In the genomic region with DNA sequence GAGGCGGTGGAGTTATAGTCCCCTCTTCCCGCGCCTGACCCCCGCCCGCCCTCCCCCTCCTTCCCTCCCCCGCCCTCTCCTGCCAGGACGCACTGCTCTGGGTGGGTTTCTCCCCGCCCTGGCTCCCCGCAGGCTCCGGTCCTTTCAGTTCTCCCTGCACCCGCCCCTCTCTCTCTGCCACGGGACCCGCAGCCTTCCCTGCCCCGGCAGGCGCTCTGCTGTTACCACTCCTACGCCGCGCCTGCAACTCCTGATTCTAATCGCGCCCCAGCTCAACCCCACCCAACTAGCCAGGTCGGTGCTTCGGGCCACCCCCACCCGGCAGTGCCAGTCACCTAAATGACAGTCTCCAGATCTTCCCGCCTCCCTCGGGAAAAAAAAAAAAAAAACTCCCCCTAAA, we compare ENCODE assay signal across 9 mouse cellular contexts. TPM values are rescaled to one million over a fixed set of nuclear protein-coding genes. Genes with fewer than 3 reads are reported as not detected.
DNase-seq lines count a peak whose midpoint lies in the region; ATAC-seq lines count a peak whose summit lies in the region.
"Had no signal": no experiment of that assay in that cellular context is flagged by ENCODE, and none has a peak within 500 bp of the region (broad histone marks: within the 10 kb centered on the region; RNA-seq: fewer than 3 reads in every experiment).

No protein-coding gene starts in this region.

- no peak; the same call in 1 of the 2 replicates for ATAC-seq in liver, embryonic 11.5 days (replicated peaks; ENCODE audit: low FRiP score)
- peak; percentile 35; the same call in 1 of the 2 replicates for ATAC-seq in forebrain, embryonic 11.5 days (replicated peaks; ENCODE audit: low FRiP score)
- 0 out of 2 replicates have a peak, but pooled peaks have one; percentile 42 for ATAC-seq in limb, embryonic 11.5 days (ENCODE audit: insufficient number of reproducible peaks, low FRiP score, low TSS enrichment, low read depth)
- ATAC-seq in stomach, embryonic 14.5 days (ENCODE audit: insufficient number of reproducible peaks, insufficient read depth, low FRiP score, low read depth): peak; percentile 42; the same call in 1 of the 2 replicates

- H3K4me2 ChIP-seq in liver, embryonic 11.5 days: peak overlapping the region; percentile 59
- H3K4me2 ChIP-seq in forebrain, embryonic 11.5 days (ENCODE audit: low read depth, low read length, severe bottlenecking): peak overlapping the region; percentile 60
- H3K4me2 ChIP-seq in limb, embryonic 11.5 days (ENCODE audit: low read depth, severe bottlenecking): peak overlapping the region; percentile 64
- peak overlapping the region; percentile 51 for H3K4me2 ChIP-seq in stomach, embryonic 14.5 days (replicated peaks; ENCODE audit: low read depth, low read length)

- H3K36me3 ChIP-seq in liver, embryonic 11.5 days (ENCODE audit: control insufficient read depth, insufficient read depth, low read length): no peaks in the 10 kb centered on the region
- H3K36me3 ChIP-seq in forebrain, embryonic 11.5 days (ENCODE audit: control insufficient read depth, insufficient read depth, low read length): no peaks in the 10 kb centered on the region
- no peaks in the 10 kb centered on the region for H3K36me3 ChIP-seq in limb, embryonic 11.5 days (ENCODE audit: control insufficient read depth, insufficient read depth, low read length)
- no peaks in the 10 kb centered on the region for H3K36me3 ChIP-seq in stomach, embryonic 14.5 days (ENCODE audit: control insufficient read depth, insufficient read depth, low read length)

- peak overlapping the region; percentile 39; the same call in 1 of the 2 replicates for H3K4me3 ChIP-seq in liver, embryonic 11.5 days (ENCODE audit: low read depth, low read length)
- H3K4me3 ChIP-seq in forebrain, embryonic 11.5 days (ENCODE audit: low read depth, low read length): peak overlapping the region; percentile 35
- H3K4me3 ChIP-seq in limb, embryonic 11.5 days (ENCODE audit: low read depth, low read length): peak overlapping the region; percentile 26
- peak overlapping the region; percentile 29 for H3K4me3 ChIP-seq in stomach, embryonic 14.5 days (ENCODE audit: low read depth, low read length)

- peaks cover 87% of the 10 kb centered on the region for H3K27me3 ChIP-seq in liver, embryonic 11.5 days (replicated peaks; ENCODE audit: control insufficient read depth, insufficient read depth, low read length)
- peaks cover 84% of the 10 kb centered on the region for H3K27me3 ChIP-seq in forebrain, embryonic 11.5 days (ENCODE audit: control insufficient read depth, insufficient read depth, low read length)
- H3K27me3 ChIP-seq in limb, embryonic 11.5 days (ENCODE audit: control insufficient read depth, insufficient read depth, low read length): peaks cover 80% of the 10 kb centered on the region
- peaks cover 72% of the 10 kb centered on the region for H3K27me3 ChIP-seq in stomach, embryonic 14.5 days (ENCODE audit: control insufficient read depth, insufficient read depth, low read length)

- no peak for DNase-seq in liver, embryonic 11.5 days (ENCODE audit: low spot score)
- no peak for DNase-seq in liver
- DNase-seq in forebrain, embryonic 11.5 days (ENCODE audit: low spot score): no peak
- DNase-seq in limb, embryonic 11.5 days (ENCODE audit: low spot score): no peak
- no peak for DNase-seq in left cerebral cortex, adult 9 months (ENCODE audit: low spot score in 2 of 2)
- DNase-seq in layer of hippocampus, adult 9-11 months: no peak
- DNase-seq: cerebellum, adult 9-10 months; lung, postnatal 36 days had no signal

- no peaks in the 10 kb centered on the region; the same call in 1 of the 2 replicates for H3K4me1 ChIP-seq in liver, embryonic 11.5 days (replicated peaks; ENCODE audit: control insufficient read depth, insufficient read depth, low read length)
- H3K4me1 ChIP-seq in forebrain, embryonic 11.5 days (replicated peaks; ENCODE audit: control insufficient read depth, insufficient read depth, low read length): peaks cover 12% of the 10 kb centered on the region
- H3K4me1 ChIP-seq in limb, embryonic 11.5 days (ENCODE audit: control insufficient read depth, insufficient read depth, low read length): peaks cover 5% of the 10 kb centered on the region; the same call in 1 of the 2 replicates
- peaks cover 3% of the 10 kb centered on the region; the same call in 1 of the 2 replicates for H3K4me1 ChIP-seq in stomach, embryonic 14.5 days (ENCODE audit: control insufficient read depth, insufficient read depth, low read length)

- H3K27ac ChIP-seq in liver, embryonic 11.5 days (ENCODE audit: low read depth, low read length): no peak overlapping the region
- H3K27ac ChIP-seq in forebrain, embryonic 11.5 days (ENCODE audit: low read depth, low read length): no peak overlapping the region
- no peak overlapping the region for H3K27ac ChIP-seq in limb, embryonic 11.5 days (replicated peaks; ENCODE audit: low read depth, low read length)
- no peak overlapping the region for H3K27ac ChIP-seq in stomach, embryonic 14.5 days (ENCODE audit: low read length)

- no peak overlapping the region for H3K9ac ChIP-seq in liver, embryonic 11.5 days (ENCODE audit: low read depth, low read length)
- no peak overlapping the region for H3K9ac ChIP-seq in forebrain, embryonic 11.5 days (ENCODE audit: low read length)
- no peak overlapping the region for H3K9ac ChIP-seq in limb, embryonic 11.5 days (ENCODE audit: low read length)
- no peak overlapping the region for H3K9ac ChIP-seq in stomach, embryonic 14.5 days (replicated peaks; ENCODE audit: low read depth, low read length)

- 1% methylated on average over 15 of the region's 25 CpGs for WGBS in liver, embryonic 11.5 days
- WGBS in forebrain, embryonic 11.5 days: under 1% methylated on average over 11 of the region's 25 CpGs
- under 1% methylated on average over 18 of the region's 25 CpGs for WGBS in limb, embryonic 11.5 days
- WGBS in stomach, embryonic 14.5 days: 0% methylated on average over 19 of the region's 25 CpGs

- no peaks in the 10 kb centered on the region for H3K9me3 ChIP-seq in liver, embryonic 11.5 days (ENCODE audit: control insufficient read depth, low read length)
- H3K9me3 ChIP-seq in forebrain, embryonic 11.5 days (ENCODE audit: control insufficient read depth, low read length): no peaks in the 10 kb centered on the region
- no peaks in the 10 kb centered on the region for H3K9me3 ChIP-seq in limb, embryonic 11.5 days (ENCODE audit: control insufficient read depth, low read length)
- no peaks in the 10 kb centered on the region for H3K9me3 ChIP-seq in stomach, embryonic 14.5 days (ENCODE audit: control insufficient read depth, low read depth, low read length)

RNA-seq across cellular contexts. Expression of a gene that starts 0.2 kb away (rescaled TPM):
- not detected in 2 replicates for polyA plus RNA-seq in liver, embryonic 11.5 days (2014; fragmentation: Nextera tagmentation; extraction: Ambion mirVana)
- not detected in 2 replicates for polyA plus RNA-seq in forebrain, embryonic 11.5 days (2014; fragmentation: Nextera tagmentation; extraction: Ambion mirVana)
- not detected in 2 replicates for polyA plus RNA-seq in limb, embryonic 11.5 days (2014; fragmentation: Nextera tagmentation; extraction: Ambion mirVana)
- not detected in 2 replicates for polyA plus RNA-seq in stomach, embryonic 14.5 days (2014; fragmentation: Nextera tagmentation; extraction: Ambion mirVana)
